Mouse (Mus musculus): Measurements from ENCODE around the gene Bglap2.

DNA sequence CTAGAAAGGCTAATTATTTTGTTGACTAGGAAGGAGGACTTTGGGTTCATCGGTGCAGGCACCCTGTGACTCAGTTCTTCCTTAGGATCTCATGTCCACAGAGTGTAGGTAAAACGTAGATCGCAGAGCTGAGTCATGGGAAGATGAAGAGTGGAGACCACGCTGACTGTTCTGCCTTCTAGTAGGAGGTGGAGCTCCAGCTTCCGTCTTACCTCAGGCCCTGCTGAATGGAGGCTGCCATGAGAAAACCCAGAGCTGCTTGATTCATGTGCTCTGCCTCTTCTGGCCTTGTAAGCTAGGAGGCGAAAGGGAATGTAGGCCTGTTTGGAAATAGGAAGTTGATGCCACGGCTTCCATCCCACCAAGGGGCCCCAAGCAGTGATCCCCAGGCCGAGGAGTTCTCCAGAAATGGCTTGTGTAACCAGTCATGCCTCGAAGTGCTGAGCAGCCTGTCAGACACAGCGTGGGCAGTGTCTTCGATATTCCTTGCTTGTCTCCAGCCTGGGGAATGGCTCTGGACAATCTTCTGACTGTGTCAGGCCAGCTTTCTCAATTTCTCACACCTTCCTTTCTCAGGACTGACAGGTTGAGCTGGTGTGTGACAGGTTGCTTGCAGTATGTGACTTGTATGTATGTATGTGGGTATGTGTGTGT lies 41.0 kb downstream of the Bglap2 start:
- TF ChIP-seq CTCF (IDR thresholded peaks at IDR 0.05; ENCODE audit: borderline replicate concordance, extremely low read depth, insufficient read depth, insufficient read length) (no peak), POLR2A (IDR thresholded peaks at IDR 0.05; ENCODE audit: borderline replicate concordance, extremely low read depth, insufficient read depth, insufficient read length, poor library complexity, severe bottlenecking) (no peak)
